Comparison of ENCODE assay signal across 17 mouse cellular contexts in genomic region chr3:115807032-115807431, GRCm38 (mm10).
"Had no signal": no experiment of that assay in that cellular context is flagged by ENCODE, and none has a peak within 500 bp of the region (broad histone marks: within the 10 kb centered on the region; RNA-seq: fewer than 3 reads in every experiment).

No protein-coding gene starts in this region.

- H3K27ac ChIP-seq: lung, embryonic 15.5 days; macrophage; midbrain, embryonic 13.5 days; midbrain, embryonic 15.5 days; neural tube, embryonic 12.5 days; stomach, embryonic 15.5 days; stomach, postnatal 0 days had no signal

- H3K4me2 ChIP-seq: lung, embryonic 15.5 days; midbrain, embryonic 11.5 days; midbrain, embryonic 13.5 days; midbrain, embryonic 15.5 days; neural tube, embryonic 12.5 days; stomach, embryonic 15.5 days had no signal

- H3K4me3 ChIP-seq: lung, embryonic 15.5 days; megakaryocyte, embryonic 14.5 days; midbrain, embryonic 13.5 days; midbrain, embryonic 15.5 days; neural tube, embryonic 12.5 days; stomach, embryonic 15.5 days had no signal

- H3K9ac ChIP-seq: lung, embryonic 15.5 days; midbrain, embryonic 13.5 days; midbrain, embryonic 15.5 days; neural tube, embryonic 12.5 days; stomach, embryonic 15.5 days had no signal

- H3K4me1 ChIP-seq: lung, embryonic 15.5 days; midbrain, embryonic 15.5 days; neural tube, embryonic 12.5 days; stomach, embryonic 15.5 days had no signal

- H3K9me3 ChIP-seq: lung, embryonic 15.5 days; megakaryocyte, embryonic 14.5 days; midbrain, embryonic 13.5 days; midbrain, embryonic 15.5 days; neural tube, embryonic 12.5 days; stomach, embryonic 15.5 days had no signal

- DNase-seq: lung, adult 2 months; lung, postnatal 14 days; lung, postnatal 36 days; right cerebral cortex, postnatal 14 days; thymus, adult 2 months; thymus, postnatal 25 days; thymus, postnatal 4 days had no signal

- H3K27me3 ChIP-seq: lung, embryonic 15.5 days; megakaryocyte, embryonic 14.5 days; midbrain, embryonic 13.5 days; midbrain, embryonic 15.5 days; neural tube, embryonic 12.5 days; stomach, embryonic 15.5 days had no signal

- H3K36me3 ChIP-seq: lung, embryonic 15.5 days; midbrain, embryonic 13.5 days; midbrain, embryonic 15.5 days; neural tube, embryonic 12.5 days; stomach, embryonic 15.5 days had no signal

- ATAC-seq: lung, postnatal 0 days; midbrain, embryonic 13.5 days; midbrain, embryonic 15.5 days had no signal
